Mouse (Mus musculus) forelimb bud, embryonic 11.5 days (tissue): ENCODE data around the gene Csnk2a2.

Source experiments
- DNase-seq: peaks from one replicate; pipeline ENCODE4 v3.0.0-alpha.2; 2012; ENCODE audit warnings: low read depth, low spot score

Gene Csnk2a2

GRCm38 (mm10) chr8:95426781-95427281 lies 63.0 kb downstream of the Csnk2a2 start:
- no peak for DNase-seq

GRCm38 (mm10) chr8:95424682-95425081 lies 65.2 kb downstream of the Csnk2a2 start:
- no peak for DNase-seq

- no peak for DNase-seq
Measured at GRCm38 (mm10) chr8:95422193-95422810, 67.5 kb downstream of the Csnk2a2 start.

- DNase-seq, result no peak
Measured at GRCm38 (mm10) chr8:95411309-95411972, 78.4 kb downstream of the Csnk2a2 start.

GRCm38 (mm10) chr8:95409518-95409917 lies 80.3 kb downstream of the Csnk2a2 start:
- no peak for DNase-seq

- no peak for DNase-seq
Measured at GRCm38 (mm10) chr8:95401091-95401490, 88.7 kb downstream of the Csnk2a2 start.

GRCm38 (mm10) chr8:95399131-95399530 lies 90.7 kb downstream of the Csnk2a2 start:
- DNase-seq, result no peak

GRCm38 (mm10) chr8:95397201-95397600 lies 92.6 kb downstream of the Csnk2a2 start:
- no peak for DNase-seq

GRCm38 (mm10) chr8:95396752-95397151 lies 93.1 kb downstream of the Csnk2a2 start:
- DNase-seq, result no peak
